Mouse (Mus musculus) lung, adult 2 months (tissue): Measurements from ENCODE around the gene Nbas.

Experiments used
- CTCF ChIP-seq: fragments of 200-500 bp; IDR thresholded peaks from 2 replicates; pipeline ENCODE4 v1.5.1; 2011; ENCODE audit warnings: mild to moderate bottlenecking, low read length, control low read depth; ENCODE audit not compliant: insufficient read depth
- POLR2A ChIP-seq: fragments of 200-500 bp; IDR thresholded peaks from 2 replicates; pipeline ENCODE4 v1.6.1; 2011; ENCODE audit warnings: low read depth, mild to moderate bottlenecking, control low read depth, low read length, borderline replicate concordance; ENCODE audit errors: extremely low read depth

DNA sequence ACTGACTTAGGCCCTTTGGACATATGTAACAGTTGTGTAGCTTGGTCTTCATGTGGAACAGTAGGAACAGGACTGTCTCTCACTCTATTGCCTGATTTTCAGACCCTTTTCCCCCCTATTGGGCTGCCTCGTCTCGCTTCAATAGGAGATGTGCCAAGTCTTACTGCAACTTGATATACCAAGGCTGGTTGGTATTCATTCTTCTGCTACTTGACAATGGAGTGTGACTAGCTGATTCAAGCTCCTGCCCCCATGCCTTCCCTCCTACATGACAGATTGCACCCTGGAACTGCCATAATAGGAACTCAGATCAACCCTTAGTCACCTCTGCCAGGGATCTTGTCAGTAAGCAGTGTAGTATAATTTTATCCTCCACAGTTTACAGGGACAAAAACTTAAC, 328.1 kb downstream of the Nbas start:
- TF ChIP-seq CTCF: no peak
- no peak for TF ChIP-seq POLR2A
